Mouse (Mus musculus): ENCODE data around the gene Slc30a7. TPM values are rescaled to one million over a fixed set of nuclear protein-coding genes. Genes with fewer than 3 reads are reported as not detected.

The Slc30a7 gene
- polyA plus RNA-seq, 1 experiment from 2014 or later: 23.2 TPM

- DNase-seq (ENCODE audit: low spot score): no peak
- ATAC-seq (replicated peaks; ENCODE audit: low FRiP score, low read depth): no peak
- H3K4me1 ChIP-seq (replicated peaks; ENCODE audit: insufficient read depth, low read length): no peaks in the 10 kb centered on the region
- no peaks in the 10 kb centered on the region for H3K27me3 ChIP-seq (ENCODE audit: insufficient read depth, low read length)
- H3K4me3 ChIP-seq (replicated peaks; ENCODE audit: low read depth, low read length): no peak overlapping the region
- 0 out of 2 replicates have a peak, but pooled peaks cover 7% of the 10 kb centered on the region for H3K36me3 ChIP-seq (ENCODE audit: insufficient read depth, low read length)
- TF ChIP-seq CTCF (IDR thresholded peaks at IDR 0.05; ENCODE audit: low read depth): no peak
- WGBS: 89% methylated on average over 9 of the region's 9 CpGs
- no peaks in the 10 kb centered on the region for H3K9me3 ChIP-seq (replicated peaks; ENCODE audit: low read length)
- no peak overlapping the region for H3K9ac ChIP-seq (ENCODE audit: low read depth, low read length)
- H3K4me2 ChIP-seq (ENCODE audit: low read length): no peak overlapping the region
- no peak overlapping the region for H3K27ac ChIP-seq
Measured at GRCm38 (mm10) chr3:115902301-115902956, 104.8 kb downstream of the Slc30a7 start.

GRCm38 (mm10) chr3:115898354-115898948, 108.8 kb downstream of the Slc30a7 start:
- ATAC-seq (replicated peaks; ENCODE audit: low FRiP score, low read depth): no peak
- Histone ChIP-seq H3K27me3 (ENCODE audit: insufficient read depth, low read length) (no peaks in the 10 kb centered on the region), H3K9ac (ENCODE audit: low read depth, low read length) (no peak overlapping the region), H3K36me3 (ENCODE audit: insufficient read depth, low read length) (0 out of 2 replicates have a peak, but pooled peaks cover 2% of the 10 kb centered on the region), H3K4me3 (replicated peaks; ENCODE audit: low read depth, low read length) (no peak overlapping the region), H3K4me1 (replicated peaks; ENCODE audit: insufficient read depth, low read length) (no peaks in the 10 kb centered on the region), H3K9me3 (replicated peaks; ENCODE audit: low read length) (no peaks in the 10 kb centered on the region), H3K27ac (no peak overlapping the region), H3K4me2 (ENCODE audit: low read length) (no peak overlapping the region)
- WGBS: 89% methylated on average over 3 of the region's 3 CpGs
- no peak for TF ChIP-seq CTCF (IDR thresholded peaks at IDR 0.05; ENCODE audit: low read depth)
- DNase-seq (ENCODE audit: low spot score): no peak

GRCm38 (mm10) chr3:115893166-115893565, 114.0 kb downstream of the Slc30a7 start:
- Histone ChIP-seq H3K4me1 (replicated peaks; ENCODE audit: insufficient read depth, low read length) (no peaks in the 10 kb centered on the region), H3K27ac (no peak overlapping the region), H3K27me3 (ENCODE audit: insufficient read depth, low read length) (no peaks in the 10 kb centered on the region), H3K4me2 (ENCODE audit: low read length) (no peak overlapping the region), H3K4me3 (replicated peaks; ENCODE audit: low read depth, low read length) (no peak overlapping the region), H3K9me3 (replicated peaks; ENCODE audit: low read length) (no peaks in the 10 kb centered on the region), H3K9ac (ENCODE audit: low read depth, low read length) (no peak overlapping the region), H3K36me3 (ENCODE audit: insufficient read depth, low read length) (no peaks in the 10 kb centered on the region)
- 93% methylated on average over 2 of the region's 2 CpGs for WGBS
- DNase-seq (ENCODE audit: low spot score) (no peak), ATAC-seq (replicated peaks; ENCODE audit: low FRiP score, low read depth) (no peak)
- TF ChIP-seq CTCF (IDR thresholded peaks at IDR 0.05; ENCODE audit: low read depth): no peak

- H3K9ac ChIP-seq (ENCODE audit: low read depth, low read length): no peak overlapping the region
- H3K27me3 ChIP-seq (ENCODE audit: insufficient read depth, low read length): no peaks in the 10 kb centered on the region
- H3K36me3 ChIP-seq (ENCODE audit: insufficient read depth, low read length): no peaks in the 10 kb centered on the region
- no peaks in the 10 kb centered on the region for H3K4me1 ChIP-seq (replicated peaks; ENCODE audit: insufficient read depth, low read length)
- H3K27ac ChIP-seq: no peak overlapping the region
- DNase-seq (ENCODE audit: low spot score): no peak
- no peaks in the 10 kb centered on the region for H3K9me3 ChIP-seq (replicated peaks; ENCODE audit: low read length)
- no peak for TF ChIP-seq CTCF (IDR thresholded peaks at IDR 0.05; ENCODE audit: low read depth)
- no peak overlapping the region for H3K4me3 ChIP-seq (replicated peaks; ENCODE audit: low read depth, low read length)
- no peak overlapping the region for H3K4me2 ChIP-seq (ENCODE audit: low read length)
- ATAC-seq (replicated peaks; ENCODE audit: low FRiP score, low read depth): no peak
- 83% methylated on average over 4 of the region's 4 CpGs for WGBS
Measured at GRCm38 (mm10) chr3:115892341-115892740, 114.9 kb downstream of the Slc30a7 start.

Small RNA genes lying within 50 kb of the gene (microRNA-seq; reads per million reads assigned to microRNA genes)
- gene Mir669n: not detected

Other genes starting within 250 kb of the Slc30a7 start
- gene Dph5, start 119.6 kb downstream of the Slc30a7 start, polyA plus RNA-seq (2015; fragmentation: Nextera tagmentation; extraction: Ambion mirVana): 21.3 and 21.9 TPM in 2 replicates
- 25.0 and 25.6 TPM in 2 replicates for gene Extl2, start 56 bp upstream of the Slc30a7 start, polyA plus RNA-seq (2015; fragmentation: Nextera tagmentation; extraction: Ambion mirVana)
- gene Vcam1, start 122.3 kb upstream of the Slc30a7 start, polyA plus RNA-seq (2015; fragmentation: Nextera tagmentation; extraction: Ambion mirVana): 22.3 and 24.9 TPM in 2 replicates
- gene Gpr88, start 246.1 kb upstream of the Slc30a7 start, polyA plus RNA-seq (2015; fragmentation: Nextera tagmentation; extraction: Ambion mirVana): 0.30 and 0.77 TPM in 2 replicates